Mouse (Mus musculus): ENCODE measurements around the gene Sirt5. TPM values are rescaled to one million over a fixed set of nuclear protein-coding genes. Genes with fewer than 3 reads are reported as not detected.

Sirt5 gene
- polyA plus RNA-seq (2014; fragmentation: Illumina TruSeq; extraction: RNeasy Lipid Tissue Mini Kit (QIAGEN cat#74804); ENCODE audit: low read depth, low replicate concordance): 11.2 TPM

GRCm38 (mm10) chr13:43364985-43365824 is at the start of gene Sirt5:
Sirt5 (plus strand) TSS chr13:43365496.

GRCm38 (mm10) chr13:43398297-43399080 is 33.2 kb downstream of the Sirt5 start, which contains the start of gene Nol7:
Nol7 (plus strand) TSS chr13:43398390.

Other genes with a start within 250 kb of the Sirt5 start
- gene Tbc1d7, start 194.0 kb upstream of the Sirt5 start, polyA plus RNA-seq (2014; fragmentation: Illumina TruSeq; extraction: RNeasy Lipid Tissue Mini Kit (QIAGEN cat#74804); ENCODE audit: low read depth, low replicate concordance): 3.5 TPM
- 2.8 TPM for gene Gfod1, start 61.3 kb upstream of the Sirt5 start, polyA plus RNA-seq (2014; fragmentation: Illumina TruSeq; extraction: RNeasy Lipid Tissue Mini Kit (QIAGEN cat#74804); ENCODE audit: low read depth, low replicate concordance)
- 312 TPM for gene Nol7, start 32.9 kb downstream of the Sirt5 start, polyA plus RNA-seq (2014; fragmentation: Illumina TruSeq; extraction: RNeasy Lipid Tissue Mini Kit (QIAGEN cat#74804); ENCODE audit: low read depth, low replicate concordance)
- gene Ranbp9, start 115.8 kb downstream of the Sirt5 start, polyA plus RNA-seq (2014; fragmentation: Illumina TruSeq; extraction: RNeasy Lipid Tissue Mini Kit (QIAGEN cat#74804); ENCODE audit: low read depth, low replicate concordance): 117 TPM
- gene Mcur1, start 194.7 kb downstream of the Sirt5 start, polyA plus RNA-seq (2014; fragmentation: Illumina TruSeq; extraction: RNeasy Lipid Tissue Mini Kit (QIAGEN cat#74804); ENCODE audit: low read depth, low replicate concordance): 97.7 TPM

Measured in sigmoid colon, adult 10 weeks (tissue).